Mouse (Mus musculus): ENCODE data around the gene Xpo4.
A peak's percentile ranks its signal among the peaks of the same experiment; 100 is the strongest.
"Not testable (repeated sequence)": the region's sequence is repeated elsewhere in the genome, so short reads cannot be mapped to it uniquely, and the experiment has no call there.

The Xpo4 gene

GRCm38 (mm10) chr14:57682751-57683150, 17.5 kb upstream of the Xpo4 start:
- no peak for DNase-seq (ENCODE audit: extremely low spot score, low read depth, low spot score)

- DNase-seq (ENCODE audit: extremely low spot score, low read depth, low spot score), result peak; percentile 77
Measured at GRCm38 (mm10) chr14:57679958-57680535, 14.8 kb upstream of the Xpo4 start.

- DNase-seq (ENCODE audit: extremely low spot score, low read depth, low spot score), result no peak
Measured at GRCm38 (mm10) chr14:57679523-57679922, 14.3 kb upstream of the Xpo4 start.

DNA sequence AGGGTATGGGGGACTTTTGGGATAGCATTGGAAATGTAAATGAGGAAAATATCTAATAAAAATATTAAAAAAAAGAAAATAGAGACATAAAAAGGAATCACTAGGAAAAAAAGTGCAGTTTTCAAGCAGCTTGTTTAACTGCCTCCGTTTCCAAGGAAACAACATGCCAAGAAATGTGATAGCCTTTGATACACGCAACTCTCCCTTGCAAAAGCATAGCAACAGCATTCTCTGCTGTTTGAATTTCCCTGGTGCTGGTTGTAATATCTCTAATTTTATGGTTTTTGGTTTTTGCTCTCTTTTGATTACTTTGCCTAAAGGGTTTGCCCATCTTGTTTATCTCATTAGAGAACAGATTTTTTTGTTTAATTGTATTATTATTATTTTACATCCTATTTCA, 10.3 kb upstream of the Xpo4 start:
- DNase-seq (ENCODE audit: extremely low spot score, low read depth, low spot score), result no peak

- DNase-seq (ENCODE audit: extremely low spot score, low read depth, low spot score), result no peak
Measured at GRCm38 (mm10) chr14:57665628-57665950, 359 bp upstream of the Xpo4 start.

GRCm38 (mm10) chr14:57664311-57664821, 864 bp downstream of the Xpo4 start:
- no peak for DNase-seq (ENCODE audit: extremely low spot score, low read depth, low spot score)

- DNase-seq (ENCODE audit: extremely low spot score, low read depth, low spot score), result no peak
Measured at GRCm38 (mm10) chr14:57663630-57664029, 1.6 kb downstream of the Xpo4 start.

DNA sequence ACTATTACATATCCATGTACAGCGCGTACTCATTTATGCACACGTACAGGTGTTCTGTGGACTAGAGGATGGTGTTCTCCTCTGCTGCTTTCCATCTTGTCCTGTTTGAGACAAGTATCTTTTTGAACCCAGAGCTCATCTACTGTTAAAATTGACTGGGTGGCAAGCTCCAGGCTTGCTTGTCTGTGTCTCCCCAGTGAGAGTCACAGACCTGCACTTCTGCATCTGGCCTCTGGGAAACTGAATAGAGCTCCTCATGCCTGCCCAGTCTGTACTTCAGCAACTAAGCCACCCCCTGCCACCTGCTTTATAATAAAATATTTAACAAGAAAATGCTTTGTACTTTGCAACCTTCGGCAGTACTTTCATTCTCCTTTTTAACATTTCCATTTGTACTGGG, 6.9 kb downstream of the Xpo4 start:
- no peak for DNase-seq (ENCODE audit: extremely low spot score, low read depth, low spot score)

DNA sequence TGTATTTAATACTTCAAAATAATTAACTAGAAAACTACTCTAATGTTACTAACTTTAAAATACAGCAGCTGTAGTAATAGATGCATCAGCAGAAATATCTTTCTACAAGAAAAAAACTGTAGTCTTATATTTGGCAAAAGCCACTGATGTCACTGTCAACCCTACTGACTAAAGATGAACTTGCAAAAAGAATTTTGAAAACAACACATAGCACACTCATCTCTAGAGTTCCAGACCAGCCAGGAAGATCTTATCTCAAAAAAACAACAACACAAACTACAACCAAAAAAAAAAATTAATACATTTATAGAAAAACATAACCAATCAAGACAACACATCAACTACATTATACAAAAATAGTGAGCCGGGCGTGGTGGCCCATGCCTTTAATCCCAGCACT, 7.7 kb downstream of the Xpo4 start:
- no peak for DNase-seq (ENCODE audit: extremely low spot score, low read depth, low spot score)

DNA sequence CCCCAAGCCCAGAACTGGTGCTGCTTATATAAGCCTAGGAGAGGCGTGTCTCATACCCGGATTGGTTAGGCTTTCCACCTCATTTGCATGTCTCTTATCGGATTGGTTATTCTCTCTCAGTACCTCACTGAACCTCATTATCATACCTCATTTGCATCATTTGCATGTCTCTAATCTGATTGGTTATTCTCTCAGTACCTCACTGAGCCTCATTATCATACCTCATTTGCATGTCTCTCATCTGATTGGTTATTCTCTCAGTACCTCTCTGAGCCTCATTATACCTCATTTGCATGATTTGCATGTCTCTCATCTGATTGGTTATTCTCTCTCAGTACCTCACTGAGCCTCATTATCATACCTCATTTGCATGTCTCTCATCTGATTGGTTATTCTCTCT, 8.7 kb downstream of the Xpo4 start:
- DNase-seq (ENCODE audit: extremely low spot score, low read depth, low spot score), result not testable (repeated sequence)

DNA sequence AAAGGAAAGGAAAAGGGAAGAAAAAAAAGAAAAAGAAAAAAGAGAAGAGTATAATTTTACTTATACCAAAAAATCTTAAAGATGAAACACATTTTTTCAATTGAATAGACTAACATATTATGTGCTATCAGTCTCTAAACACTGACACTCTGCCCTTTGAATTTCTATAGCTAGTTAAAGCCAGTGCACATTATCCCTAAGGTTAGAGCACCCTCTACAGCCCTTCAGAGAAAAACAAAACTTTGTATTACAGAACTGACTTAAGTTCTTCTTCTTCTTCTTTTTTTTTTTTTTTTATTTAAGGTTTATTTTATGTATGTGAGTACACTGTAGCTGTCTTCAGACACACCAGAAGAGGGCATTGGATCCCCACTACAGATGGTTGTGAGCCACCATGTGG, 15.7 kb downstream of the Xpo4 start:
- no peak for DNase-seq (ENCODE audit: extremely low spot score, low read depth, low spot score)

DNA sequence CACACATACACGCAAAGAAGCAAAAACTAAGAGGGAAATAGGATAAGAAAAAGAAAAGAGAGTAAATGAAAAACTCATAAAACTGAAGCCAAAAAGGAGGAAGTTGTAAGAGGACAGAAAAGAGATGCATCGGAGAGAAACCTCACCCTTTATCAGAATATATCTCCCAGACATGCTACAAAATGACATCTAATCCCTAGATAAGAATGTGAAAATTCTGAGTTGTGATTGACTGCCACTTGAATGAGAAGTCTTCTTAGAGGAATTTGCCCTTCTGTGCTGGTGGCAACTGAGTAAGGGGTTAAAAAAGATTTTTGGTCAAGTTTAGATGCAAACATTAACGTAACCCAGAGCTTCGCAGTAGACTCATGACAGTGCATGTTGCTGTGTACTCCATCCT, 19.1 kb downstream of the Xpo4 start:
- DNase-seq (ENCODE audit: extremely low spot score, low read depth, low spot score), result no peak

DNA sequence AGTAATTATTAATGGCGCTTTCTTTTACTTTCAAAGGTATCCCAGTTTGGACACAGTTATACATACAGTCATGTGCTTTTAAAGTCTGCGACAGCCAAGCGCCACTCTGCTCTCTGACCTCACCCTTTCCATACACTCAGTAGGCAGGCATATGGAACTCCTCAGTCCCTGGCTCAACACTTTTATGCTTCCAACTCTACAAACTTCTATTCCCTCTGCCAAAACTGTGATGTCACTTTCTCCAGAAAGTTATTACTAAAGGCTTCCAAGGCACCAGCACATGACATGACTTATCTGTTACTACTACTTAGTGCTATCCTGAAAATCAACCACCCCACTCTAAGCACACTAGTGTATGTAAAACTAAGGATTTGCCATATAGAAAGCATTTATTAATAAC, 26.1 kb downstream of the Xpo4 start:
- DNase-seq (ENCODE audit: extremely low spot score, low read depth, low spot score), result no peak

DNA sequence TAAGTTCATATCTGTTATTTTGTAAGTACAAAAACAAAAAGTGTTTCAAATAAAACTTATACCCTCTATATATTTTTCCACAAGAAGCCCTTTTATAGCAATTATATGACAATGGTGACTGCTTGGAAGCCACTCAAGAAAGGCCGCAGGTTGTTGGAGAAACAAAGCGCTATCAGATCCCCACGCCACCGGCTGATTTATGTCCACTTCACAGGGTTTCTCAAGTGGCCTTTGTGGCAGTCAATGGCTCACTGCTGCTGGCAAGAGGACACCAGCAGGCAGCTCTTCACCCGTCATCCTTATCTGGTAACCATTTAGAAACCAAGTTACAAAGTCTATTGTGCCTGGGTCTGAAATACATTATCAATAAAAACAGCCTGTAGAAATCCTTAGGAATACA, 31.1 kb downstream of the Xpo4 start:
- DNase-seq (ENCODE audit: extremely low spot score, low read depth, low spot score), result no peak

GRCm38 (mm10) chr14:57629595-57629994, 35.6 kb downstream of the Xpo4 start:
- DNase-seq (ENCODE audit: extremely low spot score, low read depth, low spot score), result no peak

- no peak for DNase-seq (ENCODE audit: extremely low spot score, low read depth, low spot score)
Measured at GRCm38 (mm10) chr14:57622934-57623333, 42.3 kb downstream of the Xpo4 start.

- no peak for DNase-seq (ENCODE audit: extremely low spot score, low read depth, low spot score)
Measured at GRCm38 (mm10) chr14:57621699-57622098, 43.5 kb downstream of the Xpo4 start.

GRCm38 (mm10) chr14:57620598-57621236, 44.5 kb downstream of the Xpo4 start:
- DNase-seq (ENCODE audit: extremely low spot score, low read depth, low spot score), result no peak

GRCm38 (mm10) chr14:57619487-57619886, 45.7 kb downstream of the Xpo4 start:
- DNase-seq (ENCODE audit: extremely low spot score, low read depth, low spot score), result peak; percentile 33

DNA sequence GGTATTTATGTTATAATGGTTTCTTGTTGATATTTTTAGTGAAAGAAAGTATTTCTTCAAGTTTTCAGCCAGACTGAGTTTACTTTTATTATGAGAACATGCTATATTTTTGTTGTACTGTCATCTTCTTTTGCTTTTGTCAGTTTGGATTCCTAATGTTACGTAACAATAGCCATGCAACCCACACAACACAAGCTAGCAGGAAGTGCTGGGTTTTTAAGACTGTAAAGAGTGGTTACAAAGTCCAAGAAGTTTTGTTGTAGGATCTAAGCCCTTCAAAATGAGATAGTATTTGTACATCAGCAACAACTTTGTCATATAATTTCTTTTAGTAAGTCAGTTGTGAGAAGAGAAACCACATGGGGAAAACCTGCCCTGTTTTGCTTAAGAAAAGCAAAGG, 47.6 kb downstream of the Xpo4 start:
- DNase-seq (ENCODE audit: extremely low spot score, low read depth, low spot score), result no peak

- DNase-seq (ENCODE audit: extremely low spot score, low read depth, low spot score), result no peak
Measured at GRCm38 (mm10) chr14:57616339-57616965, 48.8 kb downstream of the Xpo4 start.

GRCm38 (mm10) chr14:57615828-57616227, 49.4 kb downstream of the Xpo4 start:
- DNase-seq (ENCODE audit: extremely low spot score, low read depth, low spot score), result no peak

DNA sequence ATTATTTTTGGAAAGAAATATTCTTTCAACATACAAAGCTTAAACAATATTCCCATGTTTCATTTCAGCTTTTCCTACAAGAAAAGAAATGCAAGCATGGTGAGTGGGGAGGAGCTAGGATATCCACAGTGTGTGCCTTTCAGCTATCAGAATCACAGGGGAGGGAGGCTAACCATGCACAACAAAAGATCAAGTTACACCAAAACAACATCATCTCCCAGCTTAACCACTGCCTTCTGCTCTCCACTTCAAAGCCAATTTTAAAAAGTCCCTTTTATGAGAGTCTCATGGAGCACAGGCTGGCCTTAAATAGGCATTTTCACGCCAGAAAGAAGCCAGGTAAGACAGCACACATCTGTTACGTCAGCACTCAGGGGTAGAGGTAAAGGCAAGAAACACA, 54.2 kb downstream of the Xpo4 start:
- no peak for DNase-seq (ENCODE audit: extremely low spot score, low read depth, low spot score)
